Mouse (Mus musculus): ENCODE results near the gene Ciart.
A peak's percentile ranks its signal among the peaks of the same experiment; 100 is the strongest.

DNA sequence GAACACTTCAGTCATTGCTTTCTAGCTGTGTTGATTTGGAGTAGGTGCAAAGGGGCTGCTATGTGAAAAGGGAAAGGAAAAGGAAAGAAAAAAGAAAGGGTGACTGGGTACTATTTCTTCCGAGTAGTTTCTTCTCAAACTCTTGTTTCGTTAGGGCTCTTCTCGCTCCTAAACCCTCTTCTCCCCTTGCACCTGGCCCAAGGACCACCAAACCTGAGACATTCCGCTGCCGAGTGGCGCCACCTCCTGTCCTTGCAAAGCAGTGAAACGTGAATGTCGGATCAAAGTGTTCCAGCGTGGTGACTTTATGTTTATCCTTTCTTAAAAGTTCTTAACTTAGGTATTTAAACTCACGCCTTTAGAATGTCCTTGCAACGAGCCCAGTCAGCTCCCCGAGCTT lies 24.8 kb upstream of the Ciart start:
- TF ChIP-seq CTCF (IDR thresholded peaks at IDR 0.05; ENCODE audit: control insufficient read depth, insufficient read depth, insufficient replicate concordance, low read depth, low read length) = peak; percentile 71; the same call in 1 of the 2 replicates
- no peak for TF ChIP-seq POLR2A (IDR thresholded peaks at IDR 0.05; ENCODE audit: control insufficient read depth, low read depth, low read length)

Measured in testis, adult 2 months (tissue).